Mouse (Mus musculus) retina, embryonic 14.5 days (tissue): ENCODE results near the gene Hist1h1a.
"Not testable (repeated sequence)": the region's sequence is repeated elsewhere in the genome, so short reads cannot be mapped to it uniquely, and the experiment has no call there.

ENCODE experiments used
- DNase-seq: peaks from one replicate; pipeline ENCODE4 v3.0.0-alpha.2; 2015; ENCODE audit warnings: low spot score

Gene Hist1h1a

GRCm38 (mm10) chr13:23763586-23764323, at the start of gene Hist1h1a:
Hist1h1a (plus strand) TSS chr13:23763666.
- DNase-seq, result peak; percentile 97

GRCm38 (mm10) chr13:23716261-23717042, 47.0 kb upstream of the Hist1h1a start:
- no peak for DNase-seq

GRCm38 (mm10) chr13:23717176-23717575, 46.3 kb upstream of the Hist1h1a start:
- DNase-seq, result no peak

GRCm38 (mm10) chr13:23717593-23718245, 45.7 kb upstream of the Hist1h1a start:
- DNase-seq, result not testable (repeated sequence)

- no peak for DNase-seq
Observed at GRCm38 (mm10) chr13:23724239-23724638, 39.2 kb upstream of the Hist1h1a start.

GRCm38 (mm10) chr13:23725213-23725612, 38.3 kb upstream of the Hist1h1a start:
- no peak for DNase-seq

GRCm38 (mm10) chr13:23728472-23729191, 34.8 kb upstream of the Hist1h1a start:
- DNase-seq, result no peak

- DNase-seq, result no peak
Observed at GRCm38 (mm10) chr13:23729192-23729525, 34.3 kb upstream of the Hist1h1a start.

GRCm38 (mm10) chr13:23729706-23730105, 33.8 kb upstream of the Hist1h1a start:
- DNase-seq, result no peak

- peak; percentile 6 for DNase-seq
Observed at GRCm38 (mm10) chr13:23730479-23730878, 33.0 kb upstream of the Hist1h1a start.

- DNase-seq, result peak; percentile 80
Observed at GRCm38 (mm10) chr13:23732156-23732804, 31.2 kb upstream of the Hist1h1a start.

- peak; percentile 9 for DNase-seq
Observed at GRCm38 (mm10) chr13:23737091-23737490, 26.4 kb upstream of the Hist1h1a start.

- peak; percentile 36 for DNase-seq
Observed at GRCm38 (mm10) chr13:23738041-23738440, 25.4 kb upstream of the Hist1h1a start.

- peak; percentile 95 for DNase-seq
Observed at GRCm38 (mm10) chr13:23738677-23739068, 24.8 kb upstream of the Hist1h1a start, which contains the start of gene Hist1h1c. Hist1h1c (plus strand) TSS chr13:23738808.

GRCm38 (mm10) chr13:23739069-23739921, 24.2 kb upstream of the Hist1h1a start:
- peak; percentile 87 for DNase-seq

GRCm38 (mm10) chr13:23739922-23740252, 23.6 kb upstream of the Hist1h1a start:
- DNase-seq, result no peak

GRCm38 (mm10) chr13:23740256-23740840, 23.1 kb upstream of the Hist1h1a start:
- DNase-seq, result no peak

- DNase-seq, result no peak
Observed at GRCm38 (mm10) chr13:23740910-23741309, 22.6 kb upstream of the Hist1h1a start.

- no peak for DNase-seq
Observed at GRCm38 (mm10) chr13:23742007-23742406, 21.5 kb upstream of the Hist1h1a start.

- no peak for DNase-seq
Observed at GRCm38 (mm10) chr13:23743215-23743614, 20.3 kb upstream of the Hist1h1a start.
